Mouse (Mus musculus) lung, adult 2 months (tissue): ENCODE measurements around the gene Cytip.

Source experiments
- CTCF ChIP-seq: fragments of 200-500 bp; IDR thresholded peaks from 2 replicates; pipeline ENCODE4 v1.5.1; 2011; ENCODE audit warnings: mild to moderate bottlenecking, low read length, control low read depth; ENCODE audit not compliant: insufficient read depth
- POLR2A ChIP-seq: fragments of 200-500 bp; IDR thresholded peaks from 2 replicates; pipeline ENCODE4 v1.6.1; 2011; ENCODE audit warnings: low read depth, mild to moderate bottlenecking, control low read depth, low read length, borderline replicate concordance; ENCODE audit errors: extremely low read depth

DNA sequence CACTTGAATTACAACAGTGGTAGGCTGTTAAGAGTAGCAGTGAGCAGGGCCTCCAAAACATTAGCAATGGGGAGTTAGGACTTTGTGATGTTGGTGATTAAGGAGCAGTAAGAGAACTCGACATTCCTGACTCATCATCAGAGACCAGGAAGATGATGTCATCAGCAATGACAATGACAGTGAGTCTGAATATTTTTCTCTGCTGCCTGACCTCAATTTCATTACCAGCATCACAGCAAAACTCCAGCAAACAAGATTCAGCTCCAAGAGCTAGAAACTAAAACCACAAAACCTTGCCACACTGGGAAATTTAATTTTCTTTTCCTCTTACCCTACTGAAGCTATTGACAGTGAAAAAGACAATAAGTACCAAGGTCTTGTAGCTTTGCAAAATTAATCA is 14.6 kb downstream of the Cytip start:
- TF ChIP-seq POLR2A: no peak
- TF ChIP-seq CTCF: no peak
